Comparison of ENCODE assay signal across 22 mouse cellular contexts in the genomic region with DNA sequence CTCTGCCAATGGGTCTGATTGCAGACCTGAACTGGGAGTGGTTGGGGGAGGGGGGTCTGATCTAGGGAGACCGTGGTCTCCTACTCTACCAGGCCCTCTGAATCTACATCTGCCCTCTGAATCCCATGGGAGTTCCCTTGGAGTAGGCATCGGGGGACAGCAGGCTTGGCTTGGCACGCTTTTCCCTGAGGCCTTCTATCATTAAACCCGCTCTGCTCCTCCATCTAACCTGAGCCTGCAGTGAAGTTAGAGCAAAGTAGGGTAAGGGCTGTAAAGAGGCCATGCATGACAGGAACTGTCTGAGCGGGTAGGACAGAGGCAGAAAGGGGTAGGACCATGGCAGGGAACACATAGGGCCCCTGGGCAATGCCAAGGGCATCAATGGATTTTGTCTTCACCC. TPM values are rescaled to one million over a fixed set of nuclear protein-coding genes. Genes with fewer than 3 reads are reported as not detected.
A peak's percentile ranks its signal among the peaks of the same experiment; 100 is the strongest.
DNase-seq lines count a peak whose midpoint lies in the region; ATAC-seq and TF ChIP-seq lines count a peak whose summit lies in the region.
"Had no signal": no experiment of that assay in that cellular context is flagged by ENCODE, and none has a peak within 500 bp of the region (broad histone marks: within the 10 kb centered on the region; RNA-seq: fewer than 3 reads in every experiment).

No protein-coding gene starts in this region.

- no peaks in the 10 kb centered on the region for H3K79me2 ChIP-seq in heart, adult 2 months (replicated peaks; ENCODE audit: control insufficient read depth, insufficient read depth, low read length)

- no peak overlapping the region for H3K4me3 ChIP-seq in heart, adult 2 months
- H3K4me3 ChIP-seq in kidney, embryonic 15.5 days (replicated peaks): no peak overlapping the region
- H3K4me3 ChIP-seq in kidney, postnatal 0 days (replicated peaks; ENCODE audit: low read depth, low read length): no peak overlapping the region
- H3K4me3 ChIP-seq: embryonic facial prominence, embryonic 13.5 days; embryonic facial prominence, embryonic 15.5 days; erythroblast, embryonic 14.5 days; forebrain, embryonic 10.5 days; forebrain, embryonic 12.5 days had no signal

- no peaks in the 10 kb centered on the region for H3K27me3 ChIP-seq in heart, adult 2 months (ENCODE audit: control insufficient read depth, insufficient read depth, low read length)
- no peaks in the 10 kb centered on the region for H3K27me3 ChIP-seq in kidney, embryonic 15.5 days
- no peaks in the 10 kb centered on the region for H3K27me3 ChIP-seq in kidney, postnatal 0 days (ENCODE audit: insufficient read depth, low read length)
- H3K27me3 ChIP-seq: embryonic facial prominence, embryonic 15.5 days had no signal

- DNase-seq in heart, adult 11 months: peak; percentile 91
- DNase-seq in heart, adult 2 months: no peak
- no peak for DNase-seq in kidney, adult 11 months
- DNase-seq in kidney, postnatal 0 days (ENCODE audit: low spot score): no peak
- DNase-seq in kidney, postnatal 10 days: no peak
- DNase-seq: adrenal gland, adult 2 months; adrenal gland, postnatal 10 days; adrenal gland, postnatal 25 days; cerebellum, adult 11 months; cerebellum, adult 18-20 months; cerebellum, adult 8-10 months; cerebellum, adult 9-11 months; cerebellum, postnatal 25 days; embryo, embryonic 11 days had no signal

- no peak overlapping the region for H3K9ac ChIP-seq in heart, adult 2 months (ENCODE audit: low read depth, low read length)
- no peak overlapping the region for H3K9ac ChIP-seq in kidney, embryonic 15.5 days
- no peak overlapping the region for H3K9ac ChIP-seq in kidney, postnatal 0 days (ENCODE audit: low read depth, low read length)
- H3K9ac ChIP-seq: embryonic facial prominence, embryonic 13.5 days; embryonic facial prominence, embryonic 15.5 days; forebrain, embryonic 12.5 days had no signal

- peaks cover 10% of the 10 kb centered on the region for H3K4me1 ChIP-seq in heart, adult 2 months (ENCODE audit: control insufficient read depth, insufficient read depth, low read length)
- peaks cover 39% of the 10 kb centered on the region for H3K4me1 ChIP-seq in kidney, embryonic 15.5 days
- H3K4me1 ChIP-seq in kidney, postnatal 0 days (replicated peaks; ENCODE audit: insufficient read depth, low read length): peaks cover 17% of the 10 kb centered on the region
- H3K4me1 ChIP-seq: forebrain, embryonic 12.5 days had no signal

- TF ChIP-seq EP300 in heart, adult 2 months (IDR thresholded peaks at IDR 0.05; ENCODE audit: insufficient read depth, low read depth, low read length): no peak

- no peak overlapping the region for H3K4me2 ChIP-seq in kidney, embryonic 15.5 days
- no peak overlapping the region for H3K4me2 ChIP-seq in kidney, postnatal 0 days (ENCODE audit: low read length)
- H3K4me2 ChIP-seq: embryonic facial prominence, embryonic 13.5 days; embryonic facial prominence, embryonic 15.5 days; forebrain, embryonic 12.5 days had no signal

- no peaks in the 10 kb centered on the region for H3K36me3 ChIP-seq in heart, adult 2 months (ENCODE audit: control insufficient read depth, insufficient read depth, low read length)
- no peaks in the 10 kb centered on the region for H3K36me3 ChIP-seq in kidney, embryonic 15.5 days
- H3K36me3 ChIP-seq in kidney, postnatal 0 days (ENCODE audit: insufficient read depth, low read length): no peaks in the 10 kb centered on the region
- H3K36me3 ChIP-seq: embryonic facial prominence, embryonic 13.5 days; embryonic facial prominence, embryonic 15.5 days; forebrain, embryonic 10.5 days; forebrain, embryonic 12.5 days had no signal

- H3K9me3 ChIP-seq in kidney, embryonic 15.5 days (replicated peaks): no peaks in the 10 kb centered on the region
- H3K9me3 ChIP-seq in kidney, postnatal 0 days (replicated peaks; ENCODE audit: low read length): no peaks in the 10 kb centered on the region
- H3K9me3 ChIP-seq: embryonic facial prominence, embryonic 13.5 days; embryonic facial prominence, embryonic 15.5 days; forebrain, embryonic 10.5 days had no signal

- no peak for ATAC-seq in kidney, embryonic 15.5 days (replicated peaks; ENCODE audit: low FRiP score)
- no peak for ATAC-seq in kidney, postnatal 0 days (replicated peaks; ENCODE audit: low FRiP score, low read depth)
- ATAC-seq: forebrain, embryonic 14.5 days; forebrain, embryonic 16.5 days had no signal

- no peak for TF ChIP-seq CTCF in heart, adult 2 months (IDR thresholded peaks at IDR 0.05)
- no peak for TF ChIP-seq CTCF in kidney, postnatal 0 days (IDR thresholded peaks at IDR 0.05; ENCODE audit: low read depth)

- intact Hi-C loops in heart, adult 2 months (cut with DNase I): no loop called here

- TF ChIP-seq POLR2A in heart, adult 2 months (IDR thresholded peaks at IDR 0.05; ENCODE audit: insufficient read depth, low read depth, low read length): no peak

- H3K27ac ChIP-seq in heart, adult 2 months: no peak overlapping the region
- 0 out of 2 replicates have a peak overlapping the region, but pooled peaks have one; percentile 37 for H3K27ac ChIP-seq in kidney, embryonic 15.5 days
- peak overlapping the region; percentile 4; the same call in 1 of the 2 replicates for H3K27ac ChIP-seq in kidney, postnatal 0 days
- H3K27ac ChIP-seq: embryonic facial prominence, embryonic 13.5 days; embryonic facial prominence, embryonic 15.5 days; forebrain, embryonic 10.5 days; forebrain, embryonic 12.5 days had no signal

- 83% methylated on average over 5 of the region's 5 CpGs for WGBS in heart, adult 2 months
- WGBS in kidney, embryonic 15.5 days: 79% methylated on average over 5 of the region's 5 CpGs
- 63% methylated on average over 5 of the region's 5 CpGs for WGBS in kidney, postnatal 0 days

RNA-seq across cellular contexts. Expression of a gene that starts 9.0 kb away (rescaled TPM):
- 10 to 100 TPM; 32.4 to 41.5 TPM for total RNA-seq in heart, adult 2 months (2021)
- 10.7 and 23.3 TPM in 2 replicates for polyA plus RNA-seq in heart, adult 2 months (2012; rRNA removed)
- 8.3 and 9.7 TPM in 2 replicates for polyA plus RNA-seq in kidney, embryonic 15.5 days (2015; fragmentation: Nextera tagmentation; extraction: Ambion mirVana)
- polyA plus RNA-seq in kidney, postnatal 0 days (2015; fragmentation: Nextera tagmentation; extraction: Ambion mirVana): 7.7 and 9.2 TPM in 2 replicates
- polyA plus RNA-seq: erythroblast, embryonic 14.5 days had no signal
